Mouse (Mus musculus): ENCODE data around the gene Zc3h14.

- TF ChIP-seq POLR2A (IDR thresholded peaks at IDR 0.05; ENCODE audit: low read depth, low read length) (no peak), CTCF (IDR thresholded peaks at IDR 0.05; ENCODE audit: borderline replicate concordance, insufficient read depth, low read length) (no peak)
Measured at GRCm38 (mm10) chr12:98737801-98738350, 8.9 kb upstream of the Zc3h14 start.
